Mouse (Mus musculus): ENCODE measurements around the gene Mrnip.

DNA sequence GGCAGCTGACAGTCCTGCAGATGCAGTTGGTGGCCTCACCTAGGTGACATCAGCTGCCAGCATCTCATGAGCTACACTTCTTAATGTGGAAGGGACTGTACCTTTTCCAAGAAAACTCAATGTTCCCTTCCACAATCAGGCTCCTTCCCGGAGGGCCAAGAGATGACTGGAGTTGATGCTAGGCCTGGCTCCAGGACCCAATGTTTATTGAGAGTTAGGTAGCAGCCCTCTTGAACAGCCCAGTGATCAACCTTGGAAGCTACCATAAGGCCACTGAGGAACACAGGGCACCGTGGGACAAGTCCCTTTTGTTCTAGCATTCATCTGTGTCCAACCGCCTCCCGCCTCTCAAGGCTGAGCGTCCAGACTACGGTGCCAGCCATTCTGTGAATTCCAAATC is 42.0 kb upstream of the Mrnip start:
- TF ChIP-seq GATA1 (IDR thresholded peaks at IDR 0.05; ENCODE audit: borderline replicate concordance, low read length), result no peak
- no peak for TF ChIP-seq FLI1 (IDR thresholded peaks at IDR 0.05; ENCODE audit: low read length)
